Mouse (Mus musculus): ENCODE measurements around the gene Spata20. TPM values are rescaled to one million over a fixed set of nuclear protein-coding genes. Genes with fewer than 3 reads are reported as not detected.
A peak's percentile ranks its signal among the peaks of the same experiment; 100 is the strongest.

Gene Spata20
- polyA plus RNA-seq, 1 experiment from 2014 or later: 0.40 TPM

DNA sequence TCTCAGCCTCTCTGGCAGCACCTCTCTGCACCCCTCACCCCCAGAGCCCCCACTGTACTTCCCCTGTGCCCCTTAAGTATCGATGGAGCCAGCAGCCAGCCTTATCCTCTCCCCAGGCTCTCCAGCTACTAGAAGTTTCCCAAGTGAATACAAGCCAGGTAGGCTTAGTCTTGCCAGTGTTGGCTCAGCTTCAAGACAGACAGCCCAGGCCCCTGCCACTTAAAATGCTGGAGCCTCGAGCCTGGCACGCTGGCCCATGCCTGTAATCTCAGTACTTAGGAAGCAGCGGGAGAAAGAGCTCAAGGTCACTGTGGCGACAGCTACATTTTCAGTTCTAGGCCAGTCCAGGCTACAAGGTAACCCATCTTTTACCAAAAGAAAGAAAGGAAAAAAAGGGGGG lies 36.1 kb downstream of the Spata20 start:
- no peak overlapping the region for H3K4me3 ChIP-seq (replicated peaks)
- no peak for ATAC-seq (ENCODE audit: insufficient number of reproducible peaks, insufficient read depth, low FRiP score, low TSS enrichment, low read depth)
- H3K4me1 ChIP-seq (replicated peaks): peaks cover 20% of the 10 kb centered on the region
- H3K9me3 ChIP-seq: no peaks in the 10 kb centered on the region
- no peak overlapping the region for H3K27ac ChIP-seq
- peaks cover 85% of the 10 kb centered on the region for H3K36me3 ChIP-seq
- no peak overlapping the region for H3K4me2 ChIP-seq
- H3K9ac ChIP-seq (replicated peaks): no peak overlapping the region
- WGBS: 73% methylated on average over 5 of the region's 5 CpGs
- no peaks in the 10 kb centered on the region for H3K27me3 ChIP-seq

DNA sequence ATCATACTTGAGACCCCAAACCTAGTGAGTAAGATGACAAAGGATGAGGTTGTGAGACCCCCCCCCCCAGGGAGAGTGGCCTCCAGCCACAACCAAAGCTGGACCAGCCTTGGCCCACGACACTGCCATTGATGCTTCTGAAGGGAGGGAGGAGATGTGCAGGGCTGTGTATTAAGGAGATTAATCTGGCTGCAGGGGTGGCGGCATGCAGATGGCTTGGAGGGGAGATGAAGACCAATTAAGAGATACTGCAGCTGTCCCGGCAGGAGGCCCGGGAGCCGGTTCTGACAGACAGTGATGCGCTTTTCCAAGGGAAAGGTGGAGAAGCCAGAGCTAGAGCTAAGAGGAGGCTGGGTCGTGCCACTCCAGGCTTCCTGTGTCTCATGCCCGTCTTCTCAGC lies 36.7 kb downstream of the Spata20 start:
- Histone ChIP-seq H3K27ac (no peak overlapping the region), H3K9ac (replicated peaks) (no peak overlapping the region)

DNA sequence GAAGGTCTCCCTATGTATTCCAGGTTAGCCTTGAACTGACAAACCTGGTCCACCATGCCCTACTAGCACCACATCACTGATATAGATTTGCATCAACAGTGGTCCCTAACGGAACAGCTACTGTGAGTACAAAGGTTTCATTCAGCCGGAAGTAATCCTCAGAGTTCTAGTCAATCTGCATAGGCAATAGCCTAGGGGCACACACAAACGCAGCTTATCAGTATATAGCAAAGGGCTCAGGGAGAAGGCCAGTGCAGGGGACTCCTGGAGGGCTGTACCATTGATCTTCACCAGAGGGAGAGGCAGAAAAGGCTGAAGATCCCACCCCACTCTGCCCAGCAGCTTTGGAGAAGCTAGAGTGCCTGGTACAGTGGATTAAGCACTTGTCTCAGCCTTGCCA lies 39.0 kb downstream of the Spata20 start:
- Histone ChIP-seq H3K4me2 (no peak overlapping the region), H3K36me3 (peaks cover 90% of the 10 kb centered on the region), H3K27me3 (no peaks in the 10 kb centered on the region), H3K9ac (replicated peaks) (no peak overlapping the region), H3K4me1 (replicated peaks) (peaks cover 49% of the 10 kb centered on the region), H3K27ac (no peak overlapping the region), H3K9me3 (no peaks in the 10 kb centered on the region), H3K4me3 (replicated peaks) (no peak overlapping the region)
- WGBS: 45% methylated on average over 3 of the region's 3 CpGs
- ATAC-seq (ENCODE audit: insufficient number of reproducible peaks, insufficient read depth, low FRiP score, low TSS enrichment, low read depth): no peak

More for the DNA sequence above, 36.7 kb downstream of the Spata20 start:
- Histone ChIP-seq H3K4me1 (replicated peaks) (peaks cover 27% of the 10 kb centered on the region), H3K9me3 (no peaks in the 10 kb centered on the region), H3K27me3 (no peaks in the 10 kb centered on the region), H3K36me3 (peaks cover 84% of the 10 kb centered on the region), H3K4me2 (no peak overlapping the region), H3K4me3 (replicated peaks) (no peak overlapping the region)
- WGBS: 54% methylated on average over 8 of the region's 8 CpGs
- no peak for ATAC-seq (ENCODE audit: insufficient number of reproducible peaks, insufficient read depth, low FRiP score, low TSS enrichment, low read depth)

DNA sequence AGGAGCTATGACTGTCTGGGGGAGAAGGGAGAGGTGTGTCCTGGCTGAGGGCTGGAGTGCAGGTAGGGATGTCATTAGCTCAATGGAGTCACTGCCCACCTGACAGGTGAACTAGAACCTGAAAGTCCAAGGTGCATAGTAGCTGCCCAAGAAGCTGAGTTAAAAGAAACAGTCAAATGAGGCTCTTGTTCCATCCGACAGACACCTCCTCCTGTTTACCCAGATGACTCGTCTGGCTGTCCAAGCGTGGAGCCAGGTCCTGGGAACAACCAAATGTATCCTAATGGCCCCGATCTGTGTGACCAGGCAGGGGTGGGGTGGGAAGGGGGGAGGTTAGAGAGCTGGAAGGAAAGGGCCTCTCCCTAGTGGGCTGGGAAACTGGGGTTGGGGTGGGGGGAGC lies 40.7 kb downstream of the Spata20 start:
- 56% methylated on average over 4 of the region's 4 CpGs for WGBS
- H3K9me3 ChIP-seq: no peaks in the 10 kb centered on the region
- no peak overlapping the region for H3K4me2 ChIP-seq
- peaks cover 89% of the 10 kb centered on the region for H3K36me3 ChIP-seq
- H3K9ac ChIP-seq (replicated peaks): no peak overlapping the region
- H3K27ac ChIP-seq: no peak overlapping the region
- no peak for ATAC-seq (ENCODE audit: insufficient number of reproducible peaks, insufficient read depth, low FRiP score, low TSS enrichment, low read depth)
- no peak overlapping the region for H3K4me3 ChIP-seq (replicated peaks)
- no peaks in the 10 kb centered on the region for H3K27me3 ChIP-seq
- peaks cover 57% of the 10 kb centered on the region for H3K4me1 ChIP-seq (replicated peaks)

DNA sequence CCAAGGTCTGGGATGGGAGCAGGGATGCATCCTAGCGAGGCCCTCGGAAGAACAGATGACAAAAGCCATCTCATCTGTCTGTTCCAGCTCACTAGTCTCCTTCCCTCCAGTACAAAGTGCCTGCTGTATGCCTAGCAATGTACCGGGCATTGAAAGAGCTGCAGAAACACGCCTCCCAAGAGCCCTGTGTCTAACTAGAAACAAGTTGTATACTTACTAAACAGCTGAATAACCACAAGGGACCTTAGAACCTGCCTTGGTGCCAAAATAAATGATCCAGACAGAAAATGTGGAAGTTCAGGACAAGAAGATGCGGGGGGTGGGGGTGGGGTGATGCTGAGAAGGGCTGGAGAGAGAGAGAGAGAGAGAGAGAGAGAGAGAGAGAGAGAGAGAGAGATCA lies 41.1 kb downstream of the Spata20 start:
- H3K4me2 ChIP-seq: no peak overlapping the region
- WGBS: 68% methylated on average over 5 of the region's 5 CpGs
- H3K4me3 ChIP-seq (replicated peaks): no peak overlapping the region
- no peak overlapping the region for H3K9ac ChIP-seq (replicated peaks)
- no peak overlapping the region for H3K27ac ChIP-seq
- no peak for ATAC-seq (ENCODE audit: insufficient number of reproducible peaks, insufficient read depth, low FRiP score, low TSS enrichment, low read depth)
- H3K4me1 ChIP-seq (replicated peaks): peaks cover 59% of the 10 kb centered on the region
- peaks cover 89% of the 10 kb centered on the region for H3K36me3 ChIP-seq
- no peaks in the 10 kb centered on the region for H3K27me3 ChIP-seq
- H3K9me3 ChIP-seq: no peaks in the 10 kb centered on the region

DNA sequence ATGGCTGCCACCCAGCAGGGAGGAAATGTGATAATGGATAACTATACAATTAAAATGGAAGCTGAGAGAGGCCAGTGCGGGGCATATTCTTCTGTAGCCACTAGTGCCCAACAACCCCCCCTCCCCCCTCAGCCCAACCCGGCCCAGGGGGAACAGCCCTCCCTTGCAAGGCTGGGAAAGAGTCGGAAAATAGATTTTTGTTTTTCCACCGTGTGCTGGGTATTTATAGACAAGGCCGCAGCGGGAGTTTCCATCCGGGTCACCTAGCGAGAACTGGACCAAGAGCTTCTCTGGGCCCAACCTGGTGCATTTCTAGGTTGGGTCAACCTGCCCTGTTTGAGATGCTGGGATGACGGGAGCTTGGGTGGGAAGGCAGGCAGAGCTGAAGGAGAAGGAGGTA lies 44.2 kb downstream of the Spata20 start:
- no peak overlapping the region for H3K4me2 ChIP-seq
- peaks cover 59% of the 10 kb centered on the region for H3K4me1 ChIP-seq (replicated peaks)
- H3K27me3 ChIP-seq: no peaks in the 10 kb centered on the region
- H3K27ac ChIP-seq: peak overlapping the region; percentile 62
- ATAC-seq (ENCODE audit: insufficient number of reproducible peaks, insufficient read depth, low FRiP score, low TSS enrichment, low read depth): no peak
- WGBS: 61% methylated on average over 9 of the region's 9 CpGs
- no peak overlapping the region for H3K4me3 ChIP-seq (replicated peaks)
- H3K9me3 ChIP-seq: no peaks in the 10 kb centered on the region
- H3K36me3 ChIP-seq: peaks cover 91% of the 10 kb centered on the region
- H3K9ac ChIP-seq (replicated peaks): no peak overlapping the region; the same call in 1 of the 2 replicates

DNA sequence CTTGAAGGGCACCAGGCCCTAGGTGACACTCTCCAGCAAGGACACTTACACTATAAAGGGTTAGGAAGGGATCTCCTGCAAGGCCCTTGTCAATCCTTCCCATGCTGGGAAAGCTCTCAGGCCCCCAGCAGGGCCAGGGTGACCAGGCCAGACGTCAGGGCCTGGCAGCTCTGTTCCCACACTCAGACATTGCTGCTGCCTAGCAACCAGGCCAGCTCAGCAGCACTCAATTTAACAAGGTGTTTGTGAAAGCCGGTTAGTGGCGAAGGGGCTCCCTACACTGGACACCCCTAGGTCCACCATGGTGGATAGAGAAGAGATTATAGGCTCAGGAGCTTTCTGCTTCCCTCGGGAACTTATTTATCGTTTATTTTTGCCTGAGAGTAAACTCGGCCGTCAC lies 44.9 kb downstream of the Spata20 start:
- WGBS: 37% methylated on average over 7 of the region's 7 CpGs
- Histone ChIP-seq H3K36me3 (peaks cover 94% of the 10 kb centered on the region), H3K9me3 (no peaks in the 10 kb centered on the region), H3K9ac (replicated peaks) (0 out of 2 replicates have a peak overlapping the region, but pooled peaks have one; percentile 23), H3K27ac (peak overlapping the region; percentile 62; the same call in 1 of the 2 replicates), H3K4me3 (replicated peaks) (no peak overlapping the region), H3K27me3 (no peaks in the 10 kb centered on the region), H3K4me2 (no peak overlapping the region), H3K4me1 (replicated peaks) (peaks cover 59% of the 10 kb centered on the region)
- no peak for ATAC-seq (ENCODE audit: insufficient number of reproducible peaks, insufficient read depth, low FRiP score, low TSS enrichment, low read depth)

DNA sequence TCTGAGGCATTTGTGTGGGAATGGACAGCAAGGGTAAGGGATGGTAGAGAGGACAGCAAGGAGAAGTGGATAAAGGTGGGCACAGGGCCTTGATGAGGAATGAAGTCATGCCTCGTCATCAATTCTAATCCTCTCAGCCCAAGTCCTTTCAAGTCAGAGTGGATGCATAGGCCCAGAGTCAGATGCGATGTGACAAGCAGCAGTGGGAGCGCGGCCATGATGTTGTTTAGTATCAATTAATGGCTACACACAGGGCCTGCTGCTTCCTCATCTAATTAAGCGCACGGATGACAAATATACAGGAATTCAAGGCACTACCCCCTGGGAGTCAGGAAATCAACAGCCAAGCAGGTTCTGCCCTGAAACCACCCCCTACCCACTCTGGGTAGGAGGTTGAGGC lies 45.6 kb downstream of the Spata20 start:
- no peak overlapping the region for H3K4me2 ChIP-seq
- 87% methylated on average over 6 of the region's 6 CpGs for WGBS
- ATAC-seq (ENCODE audit: insufficient number of reproducible peaks, insufficient read depth, low FRiP score, low TSS enrichment, low read depth): no peak
- no peak overlapping the region for H3K27ac ChIP-seq
- peaks cover 53% of the 10 kb centered on the region for H3K4me1 ChIP-seq (replicated peaks)
- no peaks in the 10 kb centered on the region for H3K27me3 ChIP-seq
- peaks cover 92% of the 10 kb centered on the region for H3K36me3 ChIP-seq
- H3K9me3 ChIP-seq: no peaks in the 10 kb centered on the region
- H3K9ac ChIP-seq (replicated peaks): no peak overlapping the region
- H3K4me3 ChIP-seq (replicated peaks): no peak overlapping the region

DNA sequence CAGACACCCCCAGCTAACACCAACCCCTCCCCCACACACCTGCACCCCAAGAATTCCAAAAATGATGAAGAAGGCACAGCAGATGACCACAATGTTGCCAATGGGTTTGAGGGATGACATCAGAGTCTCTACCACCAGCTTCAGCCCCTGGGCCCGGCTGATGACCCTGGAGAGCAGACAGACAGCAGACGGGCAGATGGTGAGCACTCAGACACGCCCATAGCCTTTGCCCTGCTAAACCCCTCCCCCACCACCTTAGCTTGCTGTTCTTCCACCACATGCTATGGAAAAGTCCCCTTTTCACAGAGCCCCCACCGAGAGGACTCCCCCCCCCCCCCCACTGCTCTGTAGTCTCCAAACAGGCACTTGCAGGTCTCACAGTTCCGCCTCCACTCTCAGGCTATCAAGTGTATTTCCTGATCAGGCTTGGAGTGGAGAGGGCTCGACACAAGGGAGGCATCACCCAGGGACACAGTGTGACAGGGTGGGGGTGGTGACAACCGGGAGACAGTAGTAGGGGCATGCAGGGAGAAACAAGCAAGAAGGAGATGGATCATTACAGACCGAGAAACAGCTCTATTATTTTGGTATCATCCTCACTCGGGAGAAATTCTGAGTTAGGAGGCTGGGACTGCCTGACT lies 56.8 kb downstream of the Spata20 start:
- Histone ChIP-seq H3K9ac (replicated peaks) (no peak overlapping the region), H3K36me3 (peaks cover 88% of the 10 kb centered on the region), H3K4me3 (replicated peaks) (no peak overlapping the region), H3K4me2 (peak overlapping the region; percentile 37), H3K4me1 (replicated peaks) (peaks cover 60% of the 10 kb centered on the region), H3K27ac (peak overlapping the region; percentile 96), H3K9me3 (no peaks in the 10 kb centered on the region), H3K27me3 (peaks cover 6% of the 10 kb centered on the region; the same call in 1 of the 2 replicates)
- peak; percentile 15; the same call in 1 of the 2 replicates for ATAC-seq (ENCODE audit: insufficient number of reproducible peaks, insufficient read depth, low FRiP score, low TSS enrichment, low read depth)
- 18% methylated on average over 9 of the region's 9 CpGs for WGBS

Other genes starting within 250 kb of the Spata20 start
- gene Wfikkn2, start 240.2 kb downstream of the Spata20 start, polyA plus RNA-seq (2016; fragmentation: Nextera tagmentation; extraction: Ambion mirVana): 20.6 and 22.6 TPM in 2 replicates
- gene Gm21885, start 204.3 kb downstream of the Spata20 start, polyA plus RNA-seq (2016; fragmentation: Nextera tagmentation; extraction: Ambion mirVana): not detected in 2 replicates
- gene Luc7l3, start 164.2 kb downstream of the Spata20 start, polyA plus RNA-seq (2016; fragmentation: Nextera tagmentation; extraction: Ambion mirVana): 143 and 148 TPM in 2 replicates
- gene Ankrd40, start 158.2 kb downstream of the Spata20 start, polyA plus RNA-seq (2016; fragmentation: Nextera tagmentation; extraction: Ambion mirVana): 23.9 and 35.0 TPM in 2 replicates
- 0.63 and 0.84 TPM in 2 replicates for gene Abcc3, start 93.2 kb downstream of the Spata20 start, polyA plus RNA-seq (2016; fragmentation: Nextera tagmentation; extraction: Ambion mirVana)
- gene Cacna1g, start 12.0 kb downstream of the Spata20 start, polyA plus RNA-seq (2016; fragmentation: Nextera tagmentation; extraction: Ambion mirVana): 25.5 and 26.9 TPM in 2 replicates
- gene Epn3, start 13.8 kb upstream of the Spata20 start, polyA plus RNA-seq (2016; fragmentation: Nextera tagmentation; extraction: Ambion mirVana): 2.8 and 4.1 TPM in 2 replicates
- 5.1 and 7.0 TPM in 2 replicates for gene Mycbpap, start 35.6 kb upstream of the Spata20 start, polyA plus RNA-seq (2016; fragmentation: Nextera tagmentation; extraction: Ambion mirVana)
- 4.1 and 5.7 TPM in 2 replicates for gene Rsad1, start 63.1 kb upstream of the Spata20 start, polyA plus RNA-seq (2016; fragmentation: Nextera tagmentation; extraction: Ambion mirVana)
- gene Chad, start 78.9 kb upstream of the Spata20 start, polyA plus RNA-seq (2016; fragmentation: Nextera tagmentation; extraction: Ambion mirVana): 3.6 and 5.3 TPM in 2 replicates
- 5.0 and 6.0 TPM in 2 replicates for gene Acsf2, start 115.7 kb upstream of the Spata20 start, polyA plus RNA-seq (2016; fragmentation: Nextera tagmentation; extraction: Ambion mirVana)
- gene Lrrc59, start 143.6 kb upstream of the Spata20 start, polyA plus RNA-seq (2016; fragmentation: Nextera tagmentation; extraction: Ambion mirVana): 205 and 217 TPM in 2 replicates
- gene Mrpl27, start 167.6 kb upstream of the Spata20 start, polyA plus RNA-seq (2016; fragmentation: Nextera tagmentation; extraction: Ambion mirVana): 144 and 148 TPM in 2 replicates
- 37.1 and 42.2 TPM in 2 replicates for gene Eme1, start 167.8 kb upstream of the Spata20 start, polyA plus RNA-seq (2016; fragmentation: Nextera tagmentation; extraction: Ambion mirVana)
- gene Xylt2, start 191.3 kb upstream of the Spata20 start, polyA plus RNA-seq (2016; fragmentation: Nextera tagmentation; extraction: Ambion mirVana): 24.7 and 31.9 TPM in 2 replicates
- gene Gm11541, start 218.3 kb upstream of the Spata20 start, polyA plus RNA-seq (2016; fragmentation: Nextera tagmentation; extraction: Ambion mirVana): 0.13 and 0.17 TPM in 2 replicates

All from limb, embryonic 12.5 days (tissue).